Mouse (Mus musculus) midbrain, embryonic 16.5 days (tissue): ENCODE results near the gene Rnf39. TPM values are rescaled to one million over a fixed set of nuclear protein-coding genes. Genes with fewer than 3 reads are reported as not detected.

Source experiments
- ATAC-seq: fragments of 200-750 bp; cut with Nextera tagmentation; 2 replicates; pipeline ENCODE4 v1.8.0; 2017; ENCODE audit warnings: moderate TSS enrichment
- H3K27ac ChIP-seq: fragments of 300-500 bp; sonication (generic); 2 replicates; pipeline ENCODE4 v1.5.1; 2014; ENCODE audit warnings: mild to moderate bottlenecking, low read length, mixed read lengths
- H3K27me3 ChIP-seq: fragments of 300-500 bp; sonication (generic); 2 replicates; pipeline ENCODE4 v1.6.1; 2014; ENCODE audit warnings: low read depth, low read length, mixed read lengths; ENCODE audit not compliant: control insufficient read depth, insufficient read depth
- H3K36me3 ChIP-seq: fragments of 300-500 bp; sonication (generic); 2 replicates; pipeline ENCODE4 v1.6.1; 2014; ENCODE audit warnings: mild to moderate bottlenecking, low read length, moderate library complexity, mixed read lengths; ENCODE audit not compliant: control insufficient read depth, insufficient read depth
- H3K4me1 ChIP-seq: fragments of 300-500 bp; sonication (generic); 2 replicates; pipeline ENCODE4 v1.6.1; 2014; ENCODE audit warnings: mild to moderate bottlenecking, low read length, mixed read lengths; ENCODE audit not compliant: control insufficient read depth, insufficient read depth
- H3K4me2 ChIP-seq: fragments of 300-500 bp; sonication (generic); 2 replicates; pipeline ENCODE4 v1.6.1; 2014; ENCODE audit warnings: mild to moderate bottlenecking, low read length, mixed read lengths
- H3K4me3 ChIP-seq: fragments of 300-500 bp; sonication (generic); 2 replicates; pipeline ENCODE4 v1.5.1; 2014; ENCODE audit warnings: low read depth, mild to moderate bottlenecking, low read length, moderate library complexity, mixed read lengths
- H3K9ac ChIP-seq: fragments of 300-500 bp; sonication (generic); 2 replicates; pipeline ENCODE4 v1.6.1; 2014; ENCODE audit warnings: low read depth, low read length, mixed read lengths
- H3K9me3 ChIP-seq: fragments of 300-500 bp; sonication (generic); replicated peaks from 2 replicates; pipeline ENCODE4 v1.6.1; 2014; ENCODE audit warnings: mild to moderate bottlenecking, low read length, mixed read lengths; ENCODE audit not compliant: control insufficient read depth, poor library complexity, severe bottlenecking
- WGBS: fragments of 180-500 bp; shearing (Covaris S2); extraction: QIAGEN DNeasy Blood & Tissue Kit; methylation state at CpG from one replicate; pipeline ENCODE4 v1.1.7; 2014; 5-methylcytosine and 5-hydroxymethylcytosine counted together
- polyA plus RNA-seq: library from polyadenylated mRNA; unstranded; fragments of >200 nt; fragmentation: Nextera tagmentation; extraction: Ambion mirVana; gene quantifications from 2 replicates; pipeline ENCODE4 v1.2.1, GENCODE M21; 2015

The Rnf39 gene
- 1.7 and 2.0 TPM in 2 replicates for polyA plus RNA-seq

GRCm38 (mm10) chr17:36942791-36943471 lies at the start of gene Rnf39:
Gene Rnf39, plus strand, starts transcription at chr17:36942918.
- Histone ChIP-seq H3K4me3 (peak within 1 kb of the TSS; percentile 42), H3K27me3 (peaks cover 23% of the 10 kb centered on the region), H3K9me3 (no peaks in the 10 kb centered on the region), H3K4me1 (peaks cover 17% of the 10 kb centered on the region), H3K27ac (no peak within 1 kb of the TSS), H3K36me3 (no peaks in the 10 kb centered on the region), H3K4me2 (peak within 1 kb of the TSS; percentile 70), H3K9ac (peak within 1 kb of the TSS; percentile 58)
- 2% methylated on average over 56 of the region's 59 CpGs for WGBS
- no peak for ATAC-seq

- H3K27ac ChIP-seq = no peak overlapping the region
- 81% methylated on average over 5 of the region's 5 CpGs for WGBS
Measured at GRCm38 (mm10) chr17:36893387-36893786, 49.3 kb upstream of the Rnf39 start.

DNA sequence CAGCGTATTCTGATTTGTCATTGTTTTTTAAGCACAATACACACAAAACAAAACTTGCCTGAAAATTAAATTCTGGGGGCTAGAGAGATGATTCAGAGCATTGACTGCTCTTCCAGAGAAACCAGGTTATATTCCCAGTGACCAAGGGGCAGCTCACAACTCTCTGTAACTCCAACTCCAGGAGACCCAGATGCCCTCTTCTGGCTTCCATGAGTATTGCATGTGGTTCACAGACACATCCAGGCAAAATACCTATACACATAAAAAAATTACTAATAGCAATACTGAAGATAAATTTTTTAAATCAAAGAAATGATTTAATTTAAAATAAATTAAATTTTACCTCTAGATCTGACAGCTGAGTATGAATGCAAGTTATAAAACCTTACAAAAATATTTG lies 46.1 kb upstream of the Rnf39 start:
- H3K36me3 ChIP-seq = no peaks in the 10 kb centered on the region
- no peak overlapping the region for H3K27ac ChIP-seq
- H3K4me3 ChIP-seq = no peak overlapping the region
- no peaks in the 10 kb centered on the region for H3K9me3 ChIP-seq
- no peak for ATAC-seq
- H3K4me1 ChIP-seq = no peaks in the 10 kb centered on the region
- no peak overlapping the region for H3K4me2 ChIP-seq
- H3K27me3 ChIP-seq = no peaks in the 10 kb centered on the region
- H3K9ac ChIP-seq = no peak overlapping the region
- 94% methylated on average over 1 of the region's 1 CpGs for WGBS

More at GRCm38 (mm10) chr17:36893387-36893786, 49.3 kb upstream of the Rnf39 start:
- H3K9me3 ChIP-seq = no peaks in the 10 kb centered on the region
- no peaks in the 10 kb centered on the region for H3K36me3 ChIP-seq
- no peaks in the 10 kb centered on the region for H3K27me3 ChIP-seq
- no peak for ATAC-seq
- H3K4me2 ChIP-seq = no peak overlapping the region
- H3K4me1 ChIP-seq = no peaks in the 10 kb centered on the region
- no peak overlapping the region for H3K9ac ChIP-seq
- no peak overlapping the region for H3K4me3 ChIP-seq

DNA sequence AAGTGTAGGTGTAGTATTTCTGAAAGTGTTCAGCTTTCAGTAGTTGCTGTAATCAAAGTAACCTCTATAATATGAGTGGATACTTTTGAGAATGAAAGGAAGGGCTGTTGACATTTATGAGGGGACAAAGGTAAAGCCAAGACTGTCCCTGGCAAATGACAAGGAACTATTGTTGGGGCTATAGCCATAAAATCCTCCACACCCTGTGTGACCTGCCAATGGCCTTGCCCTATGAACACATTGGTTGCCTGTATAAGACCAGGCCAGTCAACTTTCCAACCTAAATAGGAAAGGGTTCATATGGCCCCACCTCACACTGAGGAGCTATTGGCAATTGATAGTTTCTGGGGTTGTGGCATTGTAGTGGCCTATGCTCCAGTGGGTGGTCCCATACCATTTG lies 45.7 kb upstream of the Rnf39 start:
- no peak overlapping the region for H3K27ac ChIP-seq
- H3K36me3 ChIP-seq = no peaks in the 10 kb centered on the region
- no peak overlapping the region for H3K4me2 ChIP-seq
- H3K9ac ChIP-seq = no peak overlapping the region
- no peak overlapping the region for H3K4me3 ChIP-seq
- no peaks in the 10 kb centered on the region for H3K9me3 ChIP-seq
- no peak for ATAC-seq
- H3K27me3 ChIP-seq = no peaks in the 10 kb centered on the region
- H3K4me1 ChIP-seq = no peaks in the 10 kb centered on the region

GRCm38 (mm10) chr17:36897552-36898205 lies 45.0 kb upstream of the Rnf39 start, which contains the start of gene Trim31:
Gene Trim31, plus strand, starts transcription at chr17:36898118.
- no peak within 1 kb of the TSS for H3K4me2 ChIP-seq
- WGBS = 66% methylated on average over 6 of the region's 6 CpGs
- no peak for ATAC-seq
- no peak within 1 kb of the TSS for H3K9ac ChIP-seq
- no peaks in the 10 kb centered on the region for H3K27me3 ChIP-seq
- no peaks in the 10 kb centered on the region for H3K9me3 ChIP-seq
- H3K36me3 ChIP-seq = no peaks in the 10 kb centered on the region
- no peak within 1 kb of the TSS for H3K27ac ChIP-seq
- no peak within 1 kb of the TSS for H3K4me3 ChIP-seq
- no peaks in the 10 kb centered on the region for H3K4me1 ChIP-seq

GRCm38 (mm10) chr17:36899376-36899775 lies 43.3 kb upstream of the Rnf39 start:
- no peak overlapping the region for H3K4me2 ChIP-seq
- no peak overlapping the region for H3K9ac ChIP-seq
- no peak for ATAC-seq
- 87% methylated on average over 4 of the region's 4 CpGs for WGBS
- H3K27me3 ChIP-seq = no peaks in the 10 kb centered on the region
- no peaks in the 10 kb centered on the region for H3K9me3 ChIP-seq
- no peaks in the 10 kb centered on the region for H3K36me3 ChIP-seq
- H3K4me1 ChIP-seq = no peaks in the 10 kb centered on the region
- no peak overlapping the region for H3K4me3 ChIP-seq
- H3K27ac ChIP-seq = no peak overlapping the region

DNA sequence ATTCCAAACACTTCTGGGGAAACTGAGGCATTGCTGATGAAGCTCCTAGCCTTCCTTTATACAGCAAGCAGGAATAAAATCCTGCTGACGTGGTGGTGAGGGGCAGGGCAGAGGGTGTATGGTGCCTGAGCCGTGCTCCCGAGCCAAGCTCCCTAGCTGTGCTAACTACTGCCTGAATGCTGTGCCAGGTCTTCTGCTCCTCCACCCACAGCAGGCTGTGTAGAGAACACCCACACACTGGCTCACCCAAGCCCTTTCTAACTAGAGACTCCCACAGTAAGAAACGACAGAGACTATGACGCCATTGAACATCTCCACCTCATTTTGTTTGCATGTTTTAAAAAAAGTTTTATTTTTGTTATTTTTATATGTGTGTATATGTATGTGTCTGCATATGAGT lies 42.7 kb upstream of the Rnf39 start:
- Histone ChIP-seq H3K9me3 (no peaks in the 10 kb centered on the region), H3K27me3 (no peaks in the 10 kb centered on the region), H3K4me3 (no peak overlapping the region), H3K27ac (no peak overlapping the region), H3K4me2 (no peak overlapping the region), H3K36me3 (no peaks in the 10 kb centered on the region), H3K9ac (no peak overlapping the region), H3K4me1 (no peaks in the 10 kb centered on the region)
- 92% methylated on average over 5 of the region's 5 CpGs for WGBS
- ATAC-seq = no peak

- Histone ChIP-seq H3K9me3 (no peaks in the 10 kb centered on the region), H3K4me1 (no peaks in the 10 kb centered on the region), H3K27ac (no peak overlapping the region), H3K4me2 (no peak overlapping the region), H3K27me3 (no peaks in the 10 kb centered on the region), H3K9ac (no peak overlapping the region), H3K4me3 (no peak overlapping the region), H3K36me3 (no peaks in the 10 kb centered on the region)
- no peak for ATAC-seq
- 30% methylated on average over 1 of the region's 1 CpGs for WGBS
Measured at GRCm38 (mm10) chr17:36900691-36901090, 42.0 kb upstream of the Rnf39 start.

GRCm38 (mm10) chr17:36903651-36904050 lies 39.1 kb upstream of the Rnf39 start:
- H3K27ac ChIP-seq = no peak overlapping the region
- no peaks in the 10 kb centered on the region for H3K36me3 ChIP-seq
- H3K4me1 ChIP-seq = no peaks in the 10 kb centered on the region
- H3K9me3 ChIP-seq = no peaks in the 10 kb centered on the region
- H3K9ac ChIP-seq = no peak overlapping the region
- H3K4me3 ChIP-seq = no peak overlapping the region
- no peak overlapping the region for H3K4me2 ChIP-seq
- no peaks in the 10 kb centered on the region for H3K27me3 ChIP-seq
- WGBS = 77% methylated on average over 3 of the region's 3 CpGs
- no peak for ATAC-seq
